Mouse (Mus musculus) urinary bladder, postnatal 36 days (tissue): ENCODE data around the gene Kmt2d.

Experiments
- DNase-seq, 2 experiments: peaks; one replicate each; pipeline ENCODE4 v3.0.0; 2022; ENCODE audit warnings: low spot score in 2 of 2, mixed read lengths in 1 of 2

Kmt2d gene

DNA sequence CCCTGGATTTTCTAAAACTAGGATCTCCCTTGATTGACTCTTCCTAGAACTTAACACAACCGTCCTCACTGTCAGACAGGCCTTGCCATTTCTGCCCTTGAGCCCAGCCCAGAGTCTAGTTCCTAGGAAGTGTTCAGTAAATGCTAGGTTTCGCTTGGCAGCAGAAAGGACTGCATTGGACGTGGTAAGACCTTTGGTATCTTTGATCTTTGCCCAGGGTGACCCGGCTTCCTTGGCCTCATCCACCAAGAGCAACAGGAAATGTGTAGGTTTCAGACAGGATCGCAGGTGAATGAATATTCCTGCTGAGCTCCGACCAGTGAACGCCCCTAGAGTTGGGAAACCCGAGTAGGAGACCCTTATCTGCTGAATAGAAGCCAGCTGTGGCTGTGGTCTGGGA is 68.1 kb downstream of the Kmt2d start:
- DNase-seq: no peak

- DNase-seq: peak; percentile 65 to 77
Observed at GRCm38 (mm10) chr15:98799396-98799795, 71.6 kb downstream of the Kmt2d start.

GRCm38 (mm10) chr15:98798903-98799302 is 72.1 kb downstream of the Kmt2d start:
- no peak for DNase-seq

- no peak for DNase-seq
Observed at GRCm38 (mm10) chr15:98797835-98798492, 73.0 kb downstream of the Kmt2d start.

DNA sequence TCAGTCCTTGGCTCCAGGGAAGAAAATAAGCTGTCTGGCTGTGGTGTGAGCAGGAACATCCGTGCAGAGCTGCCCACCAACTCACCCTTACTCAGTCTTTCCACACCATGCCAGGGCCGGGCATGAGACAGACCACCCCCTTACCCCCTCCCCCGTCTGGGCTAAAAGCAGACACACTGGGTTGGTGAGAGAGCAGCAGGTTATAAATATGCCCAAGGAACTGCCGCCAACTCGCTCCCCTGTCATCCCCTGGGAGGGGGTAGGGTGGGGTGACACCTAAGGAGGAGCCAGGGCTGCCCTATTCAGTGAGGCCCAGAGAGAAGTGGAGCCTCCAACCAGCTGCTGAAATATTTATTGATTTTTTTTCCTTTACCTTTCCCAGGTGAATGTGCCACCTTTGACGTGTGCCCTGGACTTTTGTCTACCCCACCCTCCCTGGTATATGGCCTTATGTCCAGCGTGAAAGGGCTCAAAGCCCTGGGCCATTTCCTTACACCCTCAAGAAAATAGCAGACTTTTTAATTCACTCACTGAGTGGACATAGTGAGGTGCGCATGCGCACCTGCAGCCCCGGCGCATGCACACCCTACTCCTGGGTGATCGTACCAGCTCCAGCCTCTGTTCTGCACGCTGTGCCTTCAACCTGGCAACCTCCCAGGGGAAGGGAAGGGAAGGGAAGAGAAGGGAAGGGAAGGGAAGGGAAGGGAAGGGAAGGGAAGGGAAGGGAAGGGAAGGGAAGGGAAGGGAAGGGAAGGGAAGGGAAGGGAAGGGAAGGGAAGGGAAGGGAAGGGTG is 74.0 kb downstream of the Kmt2d start:
- DNase-seq: no peak

DNA sequence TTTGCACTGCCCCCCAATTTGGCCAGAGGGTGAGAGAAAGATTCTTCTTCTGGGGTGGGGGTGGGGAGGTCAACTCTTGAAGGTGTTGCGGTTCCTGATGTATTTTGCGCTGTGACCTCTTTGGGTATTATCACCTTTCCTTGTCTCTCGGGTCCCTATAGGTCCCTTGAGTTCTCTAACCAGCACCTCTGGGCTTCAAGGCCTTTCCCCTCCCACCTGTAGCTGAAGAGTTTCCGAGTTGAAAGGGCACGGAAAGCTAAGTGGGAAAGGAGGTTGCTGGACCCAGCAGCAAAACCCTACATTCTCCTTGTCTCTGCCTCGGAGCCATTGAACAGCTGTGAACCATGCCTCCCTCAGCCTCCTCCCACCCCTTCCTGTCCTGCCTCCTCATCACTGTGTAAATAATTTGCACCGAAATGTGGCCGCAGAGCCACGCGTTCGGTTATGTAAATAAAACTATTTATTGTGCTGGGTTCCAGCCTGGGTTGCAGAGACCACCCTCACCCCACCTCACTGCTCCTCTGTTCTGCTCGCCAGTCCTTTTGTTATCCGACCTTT is 77.8 kb downstream of the Kmt2d start:
- DNase-seq: no peak

DNA sequence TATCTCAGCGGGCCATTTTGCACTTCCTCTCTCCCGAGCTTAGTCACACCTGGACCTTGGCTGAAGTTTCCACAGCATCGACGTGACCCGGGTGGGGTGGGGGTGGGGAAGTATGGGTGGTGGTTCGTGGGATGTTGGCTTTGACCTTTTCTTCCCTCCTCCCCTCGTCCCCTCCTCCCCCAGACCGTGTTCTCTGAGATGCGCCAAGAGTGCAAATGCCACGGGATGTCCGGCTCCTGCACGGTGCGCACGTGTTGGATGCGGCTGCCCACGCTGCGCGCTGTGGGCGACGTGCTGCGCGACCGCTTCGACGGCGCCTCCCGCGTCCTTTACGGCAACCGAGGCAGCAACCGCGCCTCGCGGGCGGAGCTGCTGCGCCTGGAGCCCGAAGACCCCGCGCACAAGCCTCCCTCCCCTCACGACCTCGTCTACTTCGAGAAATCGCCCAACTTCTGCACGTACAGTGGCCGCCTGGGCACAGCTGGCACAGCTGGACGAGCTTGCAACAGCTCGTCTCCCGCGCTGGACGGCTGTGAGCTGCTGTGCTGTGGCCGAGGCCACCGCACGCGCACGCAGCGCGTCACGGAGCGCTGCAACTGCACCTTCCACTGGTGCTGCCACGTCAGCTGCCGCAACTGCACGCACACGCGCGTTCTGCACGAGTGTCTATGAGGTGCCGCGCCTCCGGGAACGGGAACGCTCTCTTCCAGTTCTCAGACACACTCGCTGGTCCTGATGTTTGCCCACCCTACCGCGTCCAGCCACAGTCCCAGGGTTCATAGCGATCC is 78.6 kb downstream of the Kmt2d start:
- no peak for DNase-seq

DNA sequence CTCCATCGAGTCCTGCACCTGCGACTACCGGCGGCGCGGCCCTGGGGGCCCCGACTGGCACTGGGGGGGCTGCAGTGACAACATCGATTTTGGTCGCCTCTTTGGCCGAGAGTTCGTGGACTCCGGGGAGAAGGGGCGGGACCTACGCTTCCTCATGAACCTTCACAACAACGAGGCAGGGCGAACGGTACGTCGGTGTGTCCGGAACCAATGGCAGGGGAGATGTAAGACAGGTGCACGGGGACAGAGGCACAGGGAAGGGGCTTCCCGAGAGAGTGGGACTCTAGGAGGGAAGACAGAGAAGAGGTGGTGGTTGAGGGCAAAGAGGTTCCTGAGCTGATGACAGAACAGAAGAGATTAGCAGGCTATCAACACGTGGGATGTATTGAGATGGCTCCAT is 79.2 kb downstream of the Kmt2d start:
- DNase-seq: no peak

- DNase-seq: no peak
Observed at GRCm38 (mm10) chr15:98791221-98791620, 79.8 kb downstream of the Kmt2d start.

GRCm38 (mm10) chr15:98790761-98791160 is 80.2 kb downstream of the Kmt2d start:
- no peak for DNase-seq

DNA sequence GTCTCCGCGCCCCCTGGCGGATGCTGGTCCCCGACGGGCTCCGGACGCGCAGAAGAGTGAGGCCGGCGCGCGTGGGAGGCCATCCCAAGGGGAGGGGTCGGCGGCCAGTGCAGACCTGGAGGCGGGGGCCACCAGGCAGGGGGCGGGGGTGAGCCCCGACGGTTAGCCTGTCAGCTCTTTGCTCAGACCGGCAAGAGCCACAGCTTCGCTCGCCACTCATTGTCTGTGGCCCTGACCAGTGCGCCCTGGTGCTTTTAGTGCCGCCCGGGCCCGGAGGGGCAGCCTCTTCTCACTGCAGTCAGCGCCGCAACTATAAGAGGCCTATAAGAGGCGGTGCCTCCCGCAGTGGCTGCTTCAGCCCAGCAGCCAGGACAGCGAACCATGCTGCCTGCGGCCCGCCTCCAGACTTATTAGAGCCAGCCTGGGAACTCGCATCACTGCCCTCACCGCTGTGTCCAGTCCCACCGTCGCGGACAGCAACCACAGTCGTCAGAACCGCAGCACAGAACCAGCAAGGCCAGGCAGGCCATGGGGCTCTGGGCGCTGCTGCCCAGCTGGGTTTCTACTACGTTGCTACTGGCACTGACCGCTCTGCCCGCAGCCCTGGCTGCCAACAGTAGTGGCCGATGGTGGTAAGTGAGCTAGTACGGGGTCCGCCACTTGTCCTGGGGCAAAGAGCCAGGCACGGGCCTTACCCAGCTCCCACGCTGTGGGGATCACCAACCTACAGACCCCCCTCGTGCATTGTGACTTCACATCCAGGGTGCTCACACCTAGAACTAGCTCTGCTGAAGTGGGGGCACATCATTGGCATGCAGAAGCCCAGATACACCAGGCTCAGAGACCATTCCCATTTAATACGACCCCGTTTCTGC is 81.1 kb downstream of the Kmt2d start, which contains the start of gene Wnt1:
Wnt1 (plus strand) TSS at position 197 of the 875 bp plus-strand sequence.
- DNase-seq: no peak

- DNase-seq: no peak
Observed at GRCm38 (mm10) chr15:98788972-98789660, 81.9 kb downstream of the Kmt2d start.

DNA sequence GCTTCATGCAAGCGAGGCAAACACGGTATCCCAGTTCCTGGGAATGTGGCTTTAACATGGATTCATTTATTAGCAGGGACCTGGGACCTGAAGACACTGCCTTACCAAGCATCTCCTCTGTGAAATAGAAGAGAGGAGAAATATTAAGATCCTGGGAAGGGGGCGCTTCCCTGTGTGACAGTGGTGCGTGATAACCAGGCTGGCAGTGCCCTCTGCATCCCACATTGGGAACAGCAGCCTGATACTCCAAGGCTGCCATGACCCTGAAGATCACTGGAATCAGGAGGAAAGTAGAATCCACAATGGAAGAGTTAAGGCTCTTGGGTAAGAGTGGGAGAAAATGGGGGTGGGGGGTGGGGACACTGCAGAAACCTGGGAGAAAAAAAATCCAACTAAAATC is 83.1 kb downstream of the Kmt2d start:
- no peak for DNase-seq

- DNase-seq: no peak
Observed at GRCm38 (mm10) chr15:98785744-98786143, 85.3 kb downstream of the Kmt2d start.
